Mouse (Mus musculus): ENCODE measurements at regions not wholly inside any gene's neighbourhood (a gene's known extent, or its start where the extent isn't known, plus 50 kb on each side); places are given as distances from the start of the nearest gene placed in this dataset.
"Not testable (repeated sequence)": the region's sequence is repeated elsewhere in the genome, so short reads cannot be mapped to it uniquely, and the experiment has no call there.

DNA sequence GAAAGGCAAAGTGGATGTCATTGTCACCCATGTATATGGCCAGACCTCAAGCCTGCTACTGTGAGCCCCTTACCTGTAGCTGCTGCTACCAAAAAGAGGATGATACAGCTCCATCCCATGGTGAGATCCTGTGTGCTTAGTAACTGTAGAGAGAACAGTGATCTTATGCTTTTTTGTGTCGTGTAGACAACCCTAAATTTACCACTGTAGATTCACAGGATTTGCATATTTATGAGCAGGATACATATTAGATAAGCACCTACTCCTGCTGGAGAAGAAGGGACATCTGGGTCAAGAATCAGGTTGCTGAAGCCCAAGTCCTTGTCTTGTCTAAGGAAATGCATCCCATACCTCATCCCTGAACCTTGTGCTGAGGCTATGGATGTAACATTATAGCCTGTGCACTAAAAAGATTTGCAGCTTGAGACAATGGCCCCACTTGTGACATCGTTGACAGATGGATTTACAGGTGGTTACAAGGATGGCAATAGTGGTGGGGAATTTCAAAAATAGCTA is 888.7 kb upstream of the Zfp386 start:
- TF ChIP-seq CTCF (conservative IDR thresholded peaks at IDR 0.05; ENCODE audit: insufficient read depth, insufficient read length, low read depth, low read length); POLR2A (IDR thresholded peaks at IDR 0.05; ENCODE audit: low read depth, low read length): not testable (repeated sequence)

Measured in kidney, adult 2 months (tissue).